Mouse (Mus musculus): ENCODE results near the gene Spef2.

Spef2 gene

GRCm38 (mm10) chr15:9748359-9749102, at the start of gene Spef2:
Gene Spef2, minus strand, starts transcription at chr15:9748868.
- DNase-seq, result peak; percentile 80

DNA sequence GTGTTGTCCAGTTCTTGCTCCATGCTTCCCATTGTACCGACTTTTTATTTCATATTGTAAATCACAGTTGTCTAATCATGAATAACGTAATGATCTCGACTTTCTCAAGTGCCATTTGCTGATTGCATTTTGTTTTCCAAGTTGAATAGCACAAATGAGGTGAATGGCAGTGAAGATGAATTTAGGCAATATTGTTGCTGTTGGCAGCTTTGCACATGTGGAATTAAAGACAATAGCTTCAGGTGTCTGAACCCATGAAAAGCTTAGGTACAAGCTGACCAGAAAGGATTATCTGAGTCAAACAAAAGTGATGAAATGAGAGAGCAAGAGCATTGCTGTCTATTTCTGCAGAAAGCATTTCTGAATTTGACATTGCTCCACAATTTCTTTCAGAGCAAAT, 45.5 kb upstream of the Spef2 start:
- no peak for DNase-seq

- no peak for DNase-seq
These were observed 39.8 kb upstream of the Spef2 start for GRCm38 (mm10) chr15:9788245-9789030.

- peak; percentile 6 for DNase-seq
These were observed 25.8 kb upstream of the Spef2 start for GRCm38 (mm10) chr15:9774222-9775142.

DNA sequence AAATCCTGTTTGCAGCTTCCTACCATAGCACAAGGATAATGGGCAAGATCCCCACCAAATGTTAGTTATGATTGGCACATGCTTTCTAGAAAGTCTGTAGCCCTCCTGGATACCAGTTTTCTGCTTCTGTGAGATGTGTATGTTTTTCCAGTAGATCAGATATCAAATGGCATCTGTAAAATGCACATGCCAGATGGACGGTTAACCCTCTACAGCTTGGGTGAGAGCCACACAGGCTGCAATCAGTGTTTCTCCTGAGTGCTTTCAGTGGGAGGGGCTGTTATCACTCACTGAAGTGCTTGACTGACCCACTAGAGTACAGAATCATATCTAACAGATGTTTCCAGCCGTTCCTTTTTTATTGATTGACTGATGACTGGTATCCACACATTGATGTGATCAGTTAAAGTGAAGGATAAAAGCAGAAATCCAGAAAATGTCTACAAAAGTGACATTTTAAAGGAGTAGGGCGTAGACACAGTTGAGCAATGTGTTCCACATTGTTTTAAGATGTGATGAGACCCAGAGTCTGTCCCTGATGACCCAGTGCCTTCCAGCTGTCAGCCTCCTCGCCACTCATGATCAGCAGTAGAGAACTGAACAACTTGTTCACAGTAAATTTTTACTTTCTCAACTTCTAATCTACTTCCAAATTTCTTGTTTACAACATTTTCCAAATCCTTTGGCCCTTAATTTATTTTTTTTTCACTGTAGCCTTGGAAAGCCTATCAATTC, 19.7 kb upstream of the Spef2 start:
- no peak for DNase-seq

DNA sequence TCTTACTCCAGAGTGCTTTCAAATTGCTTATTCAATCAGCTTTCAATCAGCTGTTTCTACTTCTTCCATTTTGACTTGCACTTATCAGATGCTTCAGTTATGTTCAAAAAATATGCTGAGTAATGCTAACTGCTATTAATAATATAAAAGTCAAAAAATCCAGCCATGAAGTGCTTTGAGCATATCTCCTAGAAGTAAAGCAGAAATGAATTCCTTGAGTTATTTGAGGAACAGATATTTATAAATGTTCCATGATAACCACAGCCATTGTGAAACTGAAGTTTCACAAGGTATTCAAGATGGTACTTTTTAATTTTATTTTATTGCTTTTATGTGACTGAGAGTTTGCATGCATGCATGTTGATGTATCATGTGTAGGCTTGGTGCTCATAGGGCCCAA, 18.4 kb upstream of the Spef2 start:
- no peak for DNase-seq

DNA sequence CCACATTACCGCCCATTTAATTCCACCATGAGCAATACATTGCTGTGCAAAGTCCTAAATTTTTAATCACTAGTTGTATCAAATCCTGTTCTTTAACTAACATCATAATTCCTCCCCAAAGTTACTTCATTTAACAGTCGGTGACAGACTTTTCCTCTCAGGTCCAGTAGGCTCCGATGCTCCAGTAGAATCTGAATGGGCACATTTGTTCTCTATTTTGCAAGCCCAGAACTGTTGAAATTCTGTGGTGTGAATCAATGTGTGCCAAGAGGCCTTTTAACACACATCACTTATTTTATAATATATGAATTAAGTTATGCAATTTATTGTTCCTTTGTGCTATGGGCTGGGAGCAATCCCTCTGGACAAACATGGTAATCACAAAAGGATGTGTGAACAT, 2.3 kb upstream of the Spef2 start:
- DNase-seq, result peak; percentile 26

DNA sequence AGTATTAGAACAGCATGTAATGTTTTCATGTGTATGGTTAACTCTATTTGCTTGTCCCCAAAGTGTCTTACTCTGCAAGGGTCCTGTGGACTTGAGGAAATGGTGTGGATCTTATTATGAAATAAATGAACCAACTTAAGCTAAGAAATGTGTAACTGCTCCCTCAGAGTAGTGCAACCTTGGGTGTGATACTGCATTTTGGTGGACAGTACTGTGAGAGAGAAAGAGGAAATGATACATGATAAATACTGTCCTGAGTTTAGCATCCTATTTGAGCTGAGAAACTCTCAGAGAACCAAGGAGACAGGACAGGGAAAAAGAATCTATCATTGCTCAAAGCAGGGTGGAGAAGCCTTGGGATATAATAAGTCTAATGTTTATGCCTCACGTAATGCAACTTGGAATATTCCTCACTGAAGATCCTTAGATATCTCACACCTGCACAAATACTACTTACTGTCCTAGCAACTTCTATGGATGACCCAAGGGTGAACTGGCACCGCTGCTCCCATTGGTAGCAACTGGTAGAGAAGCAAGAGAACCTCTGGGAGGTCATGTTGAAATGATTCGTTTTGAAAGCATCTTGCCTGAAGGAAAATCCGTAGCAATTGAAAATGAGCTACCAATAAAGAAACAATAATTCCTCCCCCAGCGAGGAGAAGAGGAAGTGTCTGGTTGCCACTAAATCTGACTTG, 1.1 kb downstream of the Spef2 start:
- no peak for DNase-seq

DNA sequence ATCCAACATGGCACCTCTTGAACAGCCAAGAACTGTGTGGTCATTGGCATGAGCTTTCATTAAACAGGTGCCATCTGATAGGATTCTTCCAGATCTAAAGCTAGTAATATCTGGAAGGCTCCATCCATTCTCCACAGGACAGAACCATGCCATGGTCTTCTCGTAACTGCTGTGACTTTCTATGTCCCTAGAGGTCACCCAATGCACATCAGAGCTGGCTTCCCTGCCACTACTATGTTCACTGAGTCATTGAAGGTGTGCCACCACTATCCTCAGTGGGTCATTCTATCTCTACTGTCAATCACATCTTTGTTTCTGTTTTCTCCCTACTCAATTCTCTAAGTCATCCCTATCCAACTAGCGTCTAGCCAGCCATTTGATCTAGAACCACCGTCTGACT, 6.5 kb downstream of the Spef2 start:
- no peak for DNase-seq

DNA sequence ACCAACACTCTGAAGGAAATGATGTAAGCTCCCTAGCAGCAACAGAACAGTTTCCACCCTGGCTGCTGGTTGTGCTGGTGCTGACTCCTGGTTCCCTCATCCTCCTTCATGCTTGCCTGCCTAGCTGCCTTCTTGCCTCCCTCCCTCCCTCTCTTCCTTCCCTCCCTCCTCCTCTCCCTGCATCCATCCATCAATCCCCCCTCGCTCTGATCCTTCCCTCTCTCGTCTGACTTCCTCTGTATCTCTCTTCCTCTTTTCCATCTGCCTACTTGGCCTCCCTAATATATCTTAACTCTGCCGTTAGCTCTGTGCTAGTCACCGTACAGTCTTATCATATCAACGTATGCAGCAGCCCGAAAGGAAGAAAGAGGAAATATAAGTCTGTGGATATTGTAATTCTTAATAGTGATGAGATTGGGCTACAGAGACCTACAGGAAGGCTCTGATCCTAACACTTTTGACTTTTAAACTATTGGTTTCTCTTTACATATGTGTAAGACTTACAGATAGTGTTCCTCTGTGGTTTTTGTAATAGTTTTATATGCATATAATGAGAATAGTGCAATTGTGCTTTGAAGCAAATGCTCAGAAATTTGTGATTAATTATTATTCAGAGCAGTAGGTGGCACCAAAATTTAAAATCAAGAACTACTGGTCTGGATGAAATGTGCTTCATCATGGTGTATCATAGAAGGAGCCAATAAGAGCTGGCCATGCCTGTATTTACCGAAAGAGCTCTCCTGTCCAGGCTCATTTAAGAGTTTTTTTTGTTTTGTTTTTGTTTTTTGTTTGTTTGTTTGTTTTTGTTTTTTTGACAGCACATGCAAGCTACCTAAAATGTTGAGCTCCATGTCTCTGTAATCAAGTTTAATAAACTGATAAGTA, 33.9 kb downstream of the Spef2 start:
- no peak for DNase-seq

GRCm38 (mm10) chr15:9713707-9714106, 35.0 kb downstream of the Spef2 start:
- DNase-seq, result no peak

GRCm38 (mm10) chr15:9710330-9710729, 38.3 kb downstream of the Spef2 start:
- peak; percentile 3 for DNase-seq

DNA sequence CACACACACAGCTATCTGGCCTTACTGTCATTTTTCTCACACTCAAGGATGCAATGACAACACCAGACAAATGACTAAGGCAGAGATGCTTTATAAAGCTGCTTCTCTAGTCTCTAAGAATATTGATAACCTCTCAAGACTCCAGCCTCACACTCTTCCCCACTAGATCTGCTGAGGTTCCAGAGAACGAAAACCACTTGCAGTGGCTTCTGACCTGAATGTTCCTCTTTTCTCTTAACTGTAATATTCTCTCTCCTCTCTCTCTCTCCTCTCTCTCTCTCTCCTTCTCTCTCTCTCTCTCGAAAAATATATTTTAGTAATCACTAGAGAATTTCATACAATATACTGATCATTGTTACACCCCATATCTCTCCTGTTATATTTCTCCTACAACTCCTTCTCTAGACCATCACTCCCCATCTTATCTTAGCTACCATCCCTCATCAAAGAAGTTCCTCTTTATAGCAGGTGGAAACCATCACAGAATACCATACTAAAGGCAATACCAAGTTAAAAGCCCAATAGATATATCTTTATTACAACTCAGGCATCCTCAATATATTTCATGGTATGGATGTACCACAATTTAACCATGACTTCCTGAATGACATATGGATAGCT, 42.7 kb downstream of the Spef2 start:
- DNase-seq, result no peak

DNA sequence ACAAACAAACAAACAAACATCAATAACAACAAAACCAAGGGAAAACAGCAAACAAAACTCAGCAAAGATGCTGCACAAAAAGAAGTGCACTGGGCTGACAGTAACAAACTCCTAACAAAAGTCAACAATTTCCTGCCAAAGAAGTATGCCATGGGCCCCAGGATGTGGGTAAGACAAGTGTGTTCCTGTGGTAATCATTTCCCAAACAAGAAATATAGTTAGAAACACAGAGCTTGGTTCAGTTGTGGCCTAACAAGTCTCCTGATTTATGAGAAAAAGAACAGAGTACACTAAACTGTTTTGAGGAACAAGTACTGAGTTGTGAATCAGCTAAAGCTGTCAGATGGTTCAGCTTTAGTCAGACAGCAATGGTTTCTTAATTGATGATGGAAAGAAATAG, 46.8 kb downstream of the Spef2 start:
- DNase-seq, result no peak

- no peak for DNase-seq
These were observed 56.9 kb downstream of the Spef2 start for GRCm38 (mm10) chr15:9691721-9692120.

DNA sequence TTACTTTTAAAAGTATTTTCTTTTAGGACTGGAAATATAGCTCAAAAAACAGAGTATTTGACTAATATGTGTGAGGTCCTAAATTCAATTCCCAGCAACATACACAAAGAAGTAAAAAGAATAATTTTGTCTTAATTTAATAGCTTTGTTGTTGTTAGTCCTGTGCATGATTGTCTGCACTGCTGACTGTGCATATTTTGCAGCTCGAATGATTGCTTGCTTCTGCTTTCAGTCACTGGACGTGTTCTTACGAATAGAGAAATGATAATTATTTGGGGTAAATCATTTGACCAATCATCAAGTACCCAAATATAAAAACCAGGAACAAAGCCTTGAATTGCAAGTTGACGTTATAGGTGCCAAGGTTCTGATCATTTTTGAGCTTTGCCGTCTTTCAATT, 57.8 kb downstream of the Spef2 start:
- DNase-seq, result no peak

DNA sequence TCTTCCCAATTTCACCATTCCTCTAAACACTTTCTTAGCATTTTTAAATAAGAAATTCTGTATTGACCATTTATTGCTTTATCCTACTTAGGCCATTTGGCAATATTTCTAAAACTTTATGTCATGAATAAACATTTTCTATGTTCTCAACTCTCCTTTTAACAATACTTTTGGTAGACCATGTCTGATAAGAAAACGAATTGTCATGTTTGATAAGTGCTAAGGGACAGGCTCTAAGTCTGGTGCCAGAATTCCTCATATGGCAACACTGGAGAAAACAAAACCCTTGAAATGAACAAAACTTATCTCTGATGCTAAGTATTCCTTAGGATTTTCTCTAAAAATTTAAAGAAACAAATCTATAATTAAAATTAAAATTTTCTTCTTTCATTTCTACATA, 58.2 kb downstream of the Spef2 start:
- no peak for DNase-seq

- DNase-seq, result no peak
These were observed 65.2 kb downstream of the Spef2 start for GRCm38 (mm10) chr15:9683485-9683884.

DNA sequence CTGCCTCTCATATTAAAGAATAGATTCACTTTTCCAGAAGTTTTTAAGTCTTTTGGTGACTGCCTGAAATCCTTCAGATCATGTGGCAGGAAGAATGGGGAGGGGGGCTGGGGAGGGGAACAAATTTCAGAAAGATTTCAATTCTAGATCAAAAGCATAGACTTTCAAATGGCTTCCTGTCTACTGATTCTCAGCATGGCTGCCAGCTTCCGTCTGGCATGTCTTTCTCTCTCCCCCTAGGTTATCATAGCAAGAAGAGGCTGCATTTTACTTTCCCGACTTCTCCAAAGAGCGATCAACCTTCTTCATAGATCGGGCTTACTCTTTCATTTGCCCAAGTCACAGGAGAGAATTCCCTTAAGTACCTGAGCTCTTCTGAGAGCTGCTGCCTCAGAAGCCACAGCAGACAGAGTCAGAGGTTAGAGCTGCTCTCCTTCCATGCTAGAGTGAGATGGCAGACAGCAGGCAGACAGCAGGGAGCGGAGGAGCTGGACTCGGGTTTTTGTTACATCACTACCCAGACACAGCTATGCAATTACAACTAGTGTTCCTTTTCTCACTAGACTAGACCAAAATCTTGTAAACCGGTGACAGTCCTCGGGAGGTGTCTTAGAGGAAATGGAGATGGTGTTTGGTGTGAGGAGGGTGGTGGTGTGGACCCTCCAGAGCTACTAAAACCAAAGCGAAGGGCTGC, 71.2 kb downstream of the Spef2 start:
- DNase-seq, result no peak

DNA sequence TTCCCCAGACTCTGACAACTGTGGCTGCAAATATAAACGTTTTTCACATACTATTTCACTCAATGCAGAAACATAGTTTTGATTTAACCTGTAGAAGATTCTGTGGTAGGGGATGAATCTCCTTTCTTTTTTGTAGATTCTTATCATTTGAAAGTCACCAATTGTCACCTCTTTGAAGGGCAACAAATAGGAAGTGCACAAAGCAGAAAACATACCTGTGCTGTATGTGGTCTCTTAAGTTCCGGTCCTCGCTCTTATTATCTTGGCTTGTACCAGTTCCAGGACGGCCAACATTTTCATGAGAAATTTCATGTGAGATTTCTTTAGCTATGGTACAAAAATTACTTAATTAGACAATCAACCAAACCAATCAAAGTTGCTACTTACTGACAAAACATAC, 80.1 kb downstream of the Spef2 start:
- no peak for DNase-seq
